Mouse (Mus musculus) brain, embryonic 14.5 days (tissue): ENCODE measurements at regions not wholly inside any gene's neighbourhood (a gene's known extent, or its start where the extent isn't known, plus 50 kb on each side); places are given as distances from the start of the nearest gene placed in this dataset.

ENCODE experiments used
- CTCF ChIP-seq: fragments of 200-500 bp; IDR thresholded peaks from 2 replicates; pipeline ENCODE4 v1.5.1; 2012; ENCODE audit warnings: inconsistent platforms, mild to moderate bottlenecking, moderate library complexity, borderline replicate concordance; ENCODE audit not compliant: insufficient read depth, insufficient read length; ENCODE audit errors: extremely low read depth
- POLR2A ChIP-seq: fragments of 200-500 bp; IDR thresholded peaks from 2 replicates; pipeline ENCODE4 v1.6.1; 2012; ENCODE audit warnings: mild to moderate bottlenecking, inconsistent platforms, borderline replicate concordance; ENCODE audit not compliant: poor library complexity, insufficient read depth, insufficient read length, severe bottlenecking; ENCODE audit errors: extremely low read depth

GRCm38 (mm10) chr11:31796245-31796644 lies 75.8 kb upstream of the Cpeb4 start:
- no peak for TF ChIP-seq POLR2A
- no peak for TF ChIP-seq CTCF
